Mouse (Mus musculus): ENCODE results near the gene Olfr509. TPM values are rescaled to one million over a fixed set of nuclear protein-coding genes. Genes with fewer than 3 reads are reported as not detected.

Olfr509 gene
- polyA plus RNA-seq, 1 experiment from 2014 or later, result not detected

Other genes with a start within 250 kb of the Olfr509 start
- gene Olfr497, start 231.5 kb downstream of the Olfr509 start, polyA plus RNA-seq (2015; fragmentation: Nextera tagmentation; extraction: Ambion mirVana), result not detected in 2 replicates
- gene Olfr498, start 186.6 kb downstream of the Olfr509 start, polyA plus RNA-seq (2015; fragmentation: Nextera tagmentation; extraction: Ambion mirVana), result not detected in 2 replicates
- not detected in 2 replicates for gene Olfr502, start 126.8 kb downstream of the Olfr509 start, polyA plus RNA-seq (2015; fragmentation: Nextera tagmentation; extraction: Ambion mirVana)
- gene Olfr503, start 107.4 kb downstream of the Olfr509 start, polyA plus RNA-seq (2015; fragmentation: Nextera tagmentation; extraction: Ambion mirVana), result not detected in 2 replicates
- gene Olfr504, start 86.1 kb downstream of the Olfr509 start, polyA plus RNA-seq (2015; fragmentation: Nextera tagmentation; extraction: Ambion mirVana), result not detected in 2 replicates
- not detected in 2 replicates for gene Olfr506, start 41.1 kb downstream of the Olfr509 start, polyA plus RNA-seq (2015; fragmentation: Nextera tagmentation; extraction: Ambion mirVana)
- not detected in 2 replicates for gene Olfr507, start 30.1 kb downstream of the Olfr509 start, polyA plus RNA-seq (2015; fragmentation: Nextera tagmentation; extraction: Ambion mirVana)
- not detected in 2 replicates for gene Olfr508, start 21.9 kb downstream of the Olfr509 start, polyA plus RNA-seq (2015; fragmentation: Nextera tagmentation; extraction: Ambion mirVana)
- not detected in 2 replicates for gene Olfr510, start 14.5 kb upstream of the Olfr509 start, polyA plus RNA-seq (2015; fragmentation: Nextera tagmentation; extraction: Ambion mirVana)
- gene Olfr512, start 61.4 kb upstream of the Olfr509 start, polyA plus RNA-seq (2015; fragmentation: Nextera tagmentation; extraction: Ambion mirVana), result not detected in 2 replicates
- not detected in 2 replicates for gene Olfr513, start 99.1 kb upstream of the Olfr509 start, polyA plus RNA-seq (2015; fragmentation: Nextera tagmentation; extraction: Ambion mirVana)
- gene Olfr514, start 174.1 kb upstream of the Olfr509 start, polyA plus RNA-seq (2015; fragmentation: Nextera tagmentation; extraction: Ambion mirVana), result not detected in 2 replicates
- not detected in 2 replicates for gene Olfr516, start 198.6 kb upstream of the Olfr509 start, polyA plus RNA-seq (2015; fragmentation: Nextera tagmentation; extraction: Ambion mirVana)
- gene Olfr517, start 220.5 kb upstream of the Olfr509 start, polyA plus RNA-seq (2015; fragmentation: Nextera tagmentation; extraction: Ambion mirVana), result not detected in 2 replicates
- not detected in 2 replicates for gene Olfr518, start 233.1 kb upstream of the Olfr509 start, polyA plus RNA-seq (2015; fragmentation: Nextera tagmentation; extraction: Ambion mirVana)
- gene Olfr519, start 242.5 kb upstream of the Olfr509 start, polyA plus RNA-seq (2015; fragmentation: Nextera tagmentation; extraction: Ambion mirVana), result not detected in 2 replicates